ENCODE assay signal across 11 mouse cellular contexts in the genomic region with DNA sequence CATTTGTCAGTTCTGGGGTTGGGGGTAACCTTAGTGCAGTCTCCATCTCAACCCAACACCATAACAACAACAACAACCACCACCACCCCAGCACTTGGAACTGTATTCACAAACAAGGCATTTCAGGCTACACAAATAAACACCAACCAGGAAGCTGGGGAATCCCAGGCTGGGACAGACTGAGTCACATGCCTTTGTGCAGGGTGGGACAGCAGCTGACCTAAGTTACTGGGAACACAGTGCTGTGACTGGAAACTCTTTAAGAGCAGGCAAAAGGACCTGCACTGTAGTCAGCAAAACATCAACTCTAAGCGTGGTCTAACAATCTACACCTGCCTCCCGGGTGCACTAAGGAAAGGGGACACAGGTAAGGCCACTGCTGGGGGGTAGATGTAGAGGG. TPM values are rescaled to one million over a fixed set of nuclear protein-coding genes. Genes with fewer than 3 reads are reported as not detected.
DNase-seq lines count a peak whose midpoint lies in the region; ATAC-seq and TF ChIP-seq lines count a peak whose summit lies in the region.
"Had no signal": no experiment of that assay in that cellular context is flagged by ENCODE, and none has a peak within 500 bp of the region (broad histone marks: within the 10 kb centered on the region; RNA-seq: fewer than 3 reads in every experiment).

No protein-coding gene starts in this region.

- no peaks in the 10 kb centered on the region for H3K27me3 ChIP-seq in thymus, adult 2 months (ENCODE audit: control insufficient read depth, insufficient read depth, low read length)
- 0 out of 2 replicates have a peak, but pooled peaks cover 2% of the 10 kb centered on the region for H3K27me3 ChIP-seq in liver, embryonic 12.5 days (replicated peaks)
- no peaks in the 10 kb centered on the region for H3K27me3 ChIP-seq in midbrain, embryonic 14.5 days (ENCODE audit: control insufficient read depth, insufficient read depth, low read length)

- DNase-seq in gastrocnemius, adult 18-20 months (ENCODE audit: low spot score): peak; percentile 77
- no peak for DNase-seq in gastrocnemius, postnatal 14 days
- no peak for DNase-seq in thymus, adult 2 months
- DNase-seq in thymus, postnatal 25 days: no peak
- DNase-seq in B cell, adult 2 months: no peak
- DNase-seq in frontal cortex, postnatal 14 days (ENCODE audit: low spot score in 2 of 2): no peak
- DNase-seq in midbrain, embryonic 14.5 days: no peak
- DNase-seq: right cerebral cortex, postnatal 4 days had no signal

- peak overlapping the region; percentile 38; the same call in 1 of the 2 replicates for H3K27ac ChIP-seq in thymus, adult 2 months (ENCODE audit: control insufficient read depth, insufficient read depth, low read length)
- peak overlapping the region; percentile 45; the same call in 1 of the 2 replicates for H3K27ac ChIP-seq in liver, embryonic 12.5 days
- no peak overlapping the region for H3K27ac ChIP-seq in midbrain, embryonic 14.5 days (replicated peaks; ENCODE audit: low read depth, low read length)

- WGBS in thymus, adult 2 months: 77% methylated on average over 2 of the region's 2 CpGs
- 60% methylated on average over 2 of the region's 2 CpGs for WGBS in liver, embryonic 12.5 days (ENCODE audit: insufficient replicate concordance)
- WGBS in midbrain, embryonic 14.5 days: 92% methylated on average over 2 of the region's 2 CpGs

- ATAC-seq in liver, embryonic 12.5 days: 0 out of 2 replicates have a peak, but pooled peaks have one; percentile 3
- no peak for ATAC-seq in midbrain, embryonic 14.5 days (ENCODE audit: low FRiP score, low TSS enrichment)

- H3K9me3 ChIP-seq in liver, embryonic 12.5 days (replicated peaks): no peaks in the 10 kb centered on the region
- H3K9me3 ChIP-seq in midbrain, embryonic 14.5 days (ENCODE audit: control insufficient read depth, low read length): no peaks in the 10 kb centered on the region

- H3K4me1 ChIP-seq in thymus, adult 2 months (replicated peaks; ENCODE audit: control insufficient read depth, insufficient read depth, low read length): peaks cover 70% of the 10 kb centered on the region
- H3K4me1 ChIP-seq in liver, embryonic 12.5 days: peaks cover 72% of the 10 kb centered on the region
- H3K4me1 ChIP-seq in midbrain, embryonic 14.5 days (ENCODE audit: control insufficient read depth, insufficient read depth, low read length): peaks cover 20% of the 10 kb centered on the region

- H3K9ac ChIP-seq in liver, embryonic 12.5 days: peak overlapping the region; percentile 23; the same call in 1 of the 2 replicates
- no peak overlapping the region for H3K9ac ChIP-seq in midbrain, embryonic 14.5 days (replicated peaks; ENCODE audit: low read length)

- intact Hi-C loops in gastrocnemius, postnatal 14 days (cut with DNase I; ENCODE audit: low total_unique reads): no loop called here

- no peak for TF ChIP-seq CTCF in thymus, adult 2 months (IDR thresholded peaks at IDR 0.05; ENCODE audit: borderline replicate concordance, control insufficient read depth, extremely low read depth, insufficient read depth, low read length, poor library complexity)

- no peak for TF ChIP-seq POLR2A in thymus, adult 2 months (IDR thresholded peaks at IDR 0.05; ENCODE audit: control insufficient read depth, extremely low read depth, insufficient read depth, low read length, poor library complexity)

- H3K4me3 ChIP-seq in thymus, adult 2 months (ENCODE audit: control insufficient read depth, insufficient read depth, low read length): no peak overlapping the region
- no peak overlapping the region for H3K4me3 ChIP-seq in liver, embryonic 12.5 days
- H3K4me3 ChIP-seq in midbrain, embryonic 14.5 days (replicated peaks; ENCODE audit: low read depth, low read length): no peak overlapping the region

- peak overlapping the region; percentile 33 for H3K4me2 ChIP-seq in liver, embryonic 12.5 days
- H3K4me2 ChIP-seq in midbrain, embryonic 14.5 days (ENCODE audit: low read length): no peak overlapping the region

- H3K36me3 ChIP-seq in thymus, adult 2 months (ENCODE audit: control insufficient read depth, insufficient read depth, low read length): no peaks in the 10 kb centered on the region
- H3K36me3 ChIP-seq in liver, embryonic 12.5 days: no peaks in the 10 kb centered on the region
- no peaks in the 10 kb centered on the region for H3K36me3 ChIP-seq in midbrain, embryonic 14.5 days (ENCODE audit: control insufficient read depth, insufficient read depth, low read length)

RNA-seq across cellular contexts. Expression of a gene that starts 11.5 kb away (rescaled TPM):
- total RNA-seq in gastrocnemius, adult 18-20 months (2021): not detected
- total RNA-seq in gastrocnemius, postnatal 14 days (2021): not detected
- polyA plus RNA-seq in thymus, adult 2 months (2012; rRNA removed): not detected in 2 replicates
- polyA plus RNA-seq in liver, embryonic 12.5 days (2016; fragmentation: Nextera tagmentation; extraction: Ambion mirVana): not detected in 2 replicates
- not detected in 2 replicates for polyA plus RNA-seq in midbrain, embryonic 14.5 days (2014; fragmentation: Nextera tagmentation; extraction: Ambion mirVana)
- total RNA-seq: left cerebral cortex, postnatal 14 days had no signal
- polyA plus RNA-seq: heart, embryonic 14.5 days had no signal

RNA-seq across cellular contexts. Expression of a gene that starts 33.5 kb away (rescaled TPM):
- total RNA-seq in gastrocnemius, adult 18-20 months (2021): 10 to 100 TPM; 33.3 to 55.3 TPM
- 10 to 100 TPM; 42.5 to 65.2 TPM for total RNA-seq in gastrocnemius, postnatal 14 days (2021)
- polyA plus RNA-seq in thymus, adult 2 months (2012; rRNA removed): 172 and 234 TPM in 2 replicates
- 17.7 and 20.8 TPM in 2 replicates for polyA plus RNA-seq in liver, embryonic 12.5 days (2016; fragmentation: Nextera tagmentation; extraction: Ambion mirVana)
- 20.5 and 24.9 TPM in 2 replicates for polyA plus RNA-seq in midbrain, embryonic 14.5 days (2014; fragmentation: Nextera tagmentation; extraction: Ambion mirVana)
